Mouse (Mus musculus): ENCODE measurements at regions not wholly inside any gene's neighbourhood (a gene's known extent, or its start where the extent isn't known, plus 50 kb on each side); places are given as distances from the start of the nearest gene placed in this dataset.

DNA sequence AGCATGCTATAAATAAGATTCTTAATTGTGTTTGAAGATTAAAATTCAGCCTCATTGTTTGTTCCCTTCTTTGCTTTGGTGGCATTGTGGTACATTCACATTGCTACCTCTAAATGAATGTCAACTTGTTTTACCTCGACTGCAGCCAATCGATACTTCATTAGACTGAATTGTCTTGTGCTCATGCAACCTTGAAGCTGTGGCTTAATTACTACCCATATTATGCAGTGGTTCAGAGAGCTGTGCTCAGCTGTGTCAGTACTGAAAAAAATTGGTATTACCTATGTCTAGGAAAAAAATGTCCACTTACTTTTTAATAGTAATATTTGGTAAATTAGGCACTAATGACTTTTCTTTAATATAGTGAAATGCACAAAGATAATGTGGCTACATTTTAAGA lies 1523.6 kb upstream of the Gm8797 start:
- DNase-seq (ENCODE audit: low read depth, low spot score): no peak

DNA sequence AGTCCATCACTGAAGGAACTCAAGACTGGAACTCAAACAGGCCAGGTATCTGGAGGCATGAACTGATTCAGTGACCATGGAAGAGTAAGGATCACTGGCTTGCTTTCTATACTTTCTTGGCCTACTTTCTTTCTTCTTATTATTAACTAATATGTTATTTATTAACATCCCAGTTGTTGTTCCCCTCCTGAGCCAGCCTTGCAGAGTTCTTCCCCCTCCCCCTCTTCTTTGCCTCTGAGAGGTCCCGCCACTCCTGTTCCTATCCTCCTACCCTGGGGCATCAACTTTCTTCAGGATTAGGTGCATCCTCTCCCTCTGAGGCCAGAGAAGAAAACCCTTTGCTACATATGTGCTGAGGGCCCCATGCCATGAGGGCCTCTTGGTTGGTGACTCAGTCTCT lies 1479.2 kb upstream of the Gm8797 start:
- DNase-seq (ENCODE audit: low read depth, low spot score): no peak

DNA sequence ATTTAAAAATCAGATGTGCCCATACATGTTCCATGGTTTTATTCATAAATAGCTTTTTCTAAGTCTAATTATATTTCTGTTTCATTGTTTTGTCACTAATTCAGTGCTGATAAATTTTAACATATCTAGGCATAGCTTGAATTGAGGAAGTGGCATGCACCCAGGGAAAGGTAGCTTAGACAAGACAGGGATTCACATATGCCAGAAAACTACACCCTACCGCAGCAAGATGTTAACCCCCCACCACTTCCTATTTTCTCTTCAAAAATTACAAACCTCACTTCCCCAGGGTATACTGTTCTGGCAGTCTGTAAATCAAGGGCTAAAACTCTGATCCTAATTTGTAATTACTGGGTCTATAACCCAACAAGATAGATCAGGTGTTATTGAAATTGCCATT lies 1476.0 kb upstream of the Gm8797 start:
- DNase-seq (ENCODE audit: low read depth, low spot score): no peak

DNA sequence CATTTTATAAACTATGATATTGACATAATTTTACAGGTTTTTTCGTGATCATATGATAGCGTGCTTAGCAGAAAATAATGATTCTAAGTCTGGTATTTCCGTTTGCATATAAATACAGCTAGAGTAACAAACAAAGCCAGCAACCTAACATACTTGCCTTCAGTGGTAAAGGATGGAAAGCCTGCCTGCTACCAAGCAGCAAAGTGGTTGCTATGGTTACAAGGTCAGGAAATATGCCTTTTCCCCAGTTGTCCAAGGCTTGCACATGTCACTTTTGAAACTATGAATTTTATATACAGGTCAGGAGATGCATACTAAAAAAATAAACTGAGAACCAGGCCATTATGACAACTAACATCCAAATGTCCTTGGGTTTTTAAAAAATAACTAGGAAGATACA lies 1472.6 kb upstream of the Gm8797 start:
- DNase-seq (ENCODE audit: low read depth, low spot score): peak; percentile 15

DNA sequence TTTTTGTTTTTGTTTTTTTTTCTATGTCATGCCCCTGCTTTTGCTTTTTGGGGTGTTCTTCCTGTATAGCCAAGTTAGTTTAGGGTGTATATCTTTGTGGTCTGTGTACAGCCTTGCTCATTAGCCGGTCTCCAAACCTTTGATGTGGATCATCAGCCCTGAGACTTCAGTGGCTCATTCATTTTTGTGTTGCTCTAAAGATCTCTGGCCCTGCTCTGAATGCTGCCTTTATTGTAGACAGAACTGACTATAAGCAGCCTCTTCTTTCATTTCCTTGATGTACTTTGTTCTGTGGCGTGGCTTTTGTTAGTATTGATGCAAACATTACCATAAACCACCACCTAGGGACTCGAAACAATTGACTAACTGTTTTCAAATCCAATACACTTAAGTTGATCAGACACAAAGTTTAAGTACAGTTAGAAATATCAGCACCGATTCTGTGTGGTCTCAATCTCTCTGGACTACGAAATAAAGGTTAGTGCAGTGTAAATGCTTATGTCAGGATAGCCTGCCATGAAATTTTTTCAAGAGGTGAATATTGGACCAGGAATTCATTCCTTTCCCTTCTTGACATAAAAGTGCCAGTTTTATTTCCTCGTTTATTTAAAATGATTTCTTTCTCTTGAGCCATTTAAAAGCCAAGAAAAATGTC lies 1470.1 kb upstream of the Gm8797 start:
- no peak for DNase-seq (ENCODE audit: low read depth, low spot score)

DNA sequence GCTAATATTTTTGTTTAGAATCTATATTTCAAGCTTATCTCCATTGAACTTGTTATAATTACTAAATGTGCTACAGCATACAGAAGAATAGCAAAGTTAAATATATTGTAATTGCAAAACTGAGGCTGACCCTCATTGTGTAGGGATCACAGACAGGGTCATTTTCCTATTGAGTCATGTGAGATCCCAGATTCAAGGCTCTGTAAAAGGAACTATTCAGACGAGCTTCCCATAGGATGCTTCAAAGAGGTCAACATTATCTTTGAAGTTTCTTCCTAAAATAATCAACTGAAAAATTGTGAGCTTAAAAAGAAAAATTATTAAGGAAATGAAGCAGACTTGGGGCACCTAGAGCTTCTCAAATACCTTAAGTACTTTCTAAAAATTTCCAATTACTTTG lies 1469.5 kb upstream of the Gm8797 start:
- no peak for DNase-seq (ENCODE audit: low read depth, low spot score)

DNA sequence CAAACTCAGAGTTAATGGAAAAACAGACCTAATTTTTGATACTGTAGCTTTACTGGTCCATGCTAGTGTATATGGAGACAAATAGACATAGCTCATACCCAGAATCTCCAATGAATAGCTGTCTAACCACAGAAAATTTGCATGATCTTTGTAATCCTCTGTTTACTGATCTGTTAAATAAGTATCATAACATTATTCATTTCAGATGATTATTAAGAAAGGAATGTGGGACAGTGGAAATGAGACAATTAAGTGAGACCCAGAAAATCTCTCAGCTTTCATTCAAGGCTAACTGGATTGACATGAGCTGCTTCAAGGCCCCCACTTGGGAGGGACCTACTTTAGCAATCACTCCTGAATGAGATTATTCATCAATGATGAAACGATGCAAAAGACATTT lies 1463.5 kb upstream of the Gm8797 start:
- DNase-seq (ENCODE audit: low read depth, low spot score): no peak

DNA sequence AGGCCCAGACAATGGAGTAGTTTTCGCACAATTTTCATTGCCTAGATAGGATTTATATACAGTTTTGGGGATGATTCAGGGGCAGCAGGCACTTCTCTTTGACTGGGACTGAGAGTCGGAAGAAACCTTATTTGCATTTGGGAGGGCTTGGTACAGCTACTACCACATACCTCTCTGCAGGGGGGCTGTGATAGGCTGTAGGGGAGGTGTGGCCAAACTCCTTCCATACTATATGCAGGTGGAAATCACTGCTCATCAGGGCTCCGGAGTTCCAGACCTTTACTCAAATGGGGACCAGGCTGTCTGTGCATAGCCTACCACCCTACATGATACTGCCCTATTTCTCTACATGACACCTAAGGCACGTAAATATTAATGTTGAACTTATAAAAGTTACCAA lies 1414.2 kb upstream of the Gm8797 start:
- no peak for DNase-seq (ENCODE audit: low read depth, low spot score)

DNA sequence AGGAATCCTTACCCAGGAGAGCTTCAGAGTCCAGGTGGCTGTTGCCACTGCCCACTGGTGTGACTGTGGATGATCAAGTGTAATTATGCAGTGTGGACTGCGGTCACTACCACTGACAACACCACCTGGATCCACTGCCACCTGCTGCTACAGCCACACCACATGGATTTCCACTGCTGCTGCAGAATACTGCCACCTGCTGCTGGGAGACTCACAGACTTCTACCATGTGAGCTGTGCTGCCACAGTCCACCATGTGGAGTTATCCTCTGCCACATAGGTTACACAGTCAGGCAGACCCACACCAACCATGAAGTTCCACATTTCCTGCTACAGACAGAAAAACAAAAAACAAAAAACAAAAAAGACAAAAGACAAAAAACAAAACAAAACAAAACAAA lies 1411.5 kb upstream of the Gm8797 start:
- DNase-seq (ENCODE audit: low read depth, low spot score): no peak
